Mouse (Mus musculus) CD4-positive, CD25-positive, alpha-beta regulatory T cell, adult 4 months (primary cell): ENCODE data around the gene H2al1c. TPM values are rescaled to one million over a fixed set of nuclear protein-coding genes. Genes with fewer than 3 reads are reported as not detected.
"Not testable (repeated sequence)": the region's sequence is repeated elsewhere in the genome, so short reads cannot be mapped to it uniquely, and the experiment has no call there.

Source experiments
- ATAC-seq: one replicate; pipeline ENCODE4 v1.8.0; 2017
- polyA plus RNA-seq, 2 experiments: library from polyadenylated mRNA; unstranded; fragments of 100-300 nt; shearing (Covaris generic); gene quantifications; one replicate each; pipeline ENCODE4 v1.2.1; 2017

H2al1c gene
- polyA plus RNA-seq: not detected

DNA sequence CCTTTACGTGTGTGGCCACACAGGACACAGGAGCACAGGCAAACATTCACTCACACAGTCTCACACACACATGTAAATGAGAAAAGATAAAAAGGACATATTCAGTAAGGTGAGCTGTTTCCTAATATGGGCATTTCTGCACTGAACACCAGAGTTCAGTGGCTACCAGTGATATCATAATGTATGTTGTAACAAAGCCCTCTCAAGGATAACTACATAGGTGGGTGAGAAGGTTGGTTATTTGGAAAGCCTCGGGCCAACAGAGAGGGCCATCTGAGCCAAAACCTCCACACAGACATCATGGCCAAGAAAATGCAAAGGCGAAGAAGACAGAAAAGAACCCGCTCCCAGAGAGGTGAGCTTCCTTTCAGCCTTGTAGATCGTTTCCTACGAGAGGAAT, at the start of gene H2al1c:
H2al1c (plus strand) TSS at position 301 of the 400 bp plus-strand sequence.
- ATAC-seq: not testable (repeated sequence)

DNA sequence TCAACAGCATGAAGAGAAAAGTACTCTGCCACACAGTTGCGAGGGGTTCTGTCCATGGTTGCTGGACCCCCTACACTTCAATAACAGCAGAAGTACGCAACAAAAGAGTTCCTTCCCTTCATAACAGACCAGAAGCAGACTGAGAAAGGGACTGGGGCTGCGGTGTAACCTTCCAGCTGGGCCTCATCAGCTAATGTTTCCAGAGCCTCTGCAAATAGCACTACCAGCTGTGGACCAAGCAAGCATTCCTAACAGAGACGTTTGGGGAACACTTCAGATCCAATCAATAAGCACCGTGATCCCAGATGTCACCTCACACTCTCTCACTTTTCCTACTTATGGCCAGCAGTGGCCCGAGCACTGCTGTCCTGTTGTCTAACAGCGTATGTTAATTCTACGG, 40.5 kb upstream of the H2al1c start:
- ATAC-seq: no peak

DNA sequence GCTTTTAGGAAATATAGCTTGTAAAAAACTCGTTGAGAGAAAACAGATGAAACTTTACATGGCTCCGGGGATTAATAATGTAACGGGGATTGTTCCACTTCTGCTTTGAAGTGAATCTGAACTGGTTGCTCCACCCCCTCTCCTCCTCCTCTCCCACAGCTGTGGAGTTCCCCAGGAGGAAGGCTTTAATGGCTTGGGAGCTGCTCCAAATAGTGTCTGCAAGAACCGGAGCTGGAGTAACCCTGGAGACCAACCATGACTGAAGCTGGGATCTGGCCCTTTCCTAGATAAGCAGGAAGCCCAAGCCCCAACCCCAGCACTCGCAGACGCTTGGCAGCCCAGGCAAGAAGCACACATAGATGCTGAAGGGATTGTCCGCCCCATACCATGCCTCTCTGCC, 37.7 kb upstream of the H2al1c start:
- ATAC-seq: no peak

DNA sequence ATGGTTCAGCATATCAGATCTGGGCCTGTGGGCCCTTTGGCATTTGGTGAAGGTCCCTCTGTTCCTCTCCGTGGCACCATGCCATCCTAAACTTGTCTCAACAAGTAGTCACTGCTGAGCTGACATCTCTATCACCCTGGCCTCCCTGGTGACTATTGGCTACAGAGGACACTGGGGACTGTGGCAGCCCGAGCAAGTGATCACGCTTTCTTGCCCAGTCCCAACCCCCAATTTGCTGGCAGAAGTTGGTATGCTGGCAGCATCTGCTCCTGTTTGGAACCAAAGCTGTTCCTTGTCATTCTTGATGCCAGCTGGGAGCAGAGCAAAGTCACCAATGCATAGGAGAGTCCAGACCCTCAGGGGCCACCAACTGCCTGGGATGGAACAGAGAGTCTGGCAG, 36.4 kb upstream of the H2al1c start:
- ATAC-seq: no peak

DNA sequence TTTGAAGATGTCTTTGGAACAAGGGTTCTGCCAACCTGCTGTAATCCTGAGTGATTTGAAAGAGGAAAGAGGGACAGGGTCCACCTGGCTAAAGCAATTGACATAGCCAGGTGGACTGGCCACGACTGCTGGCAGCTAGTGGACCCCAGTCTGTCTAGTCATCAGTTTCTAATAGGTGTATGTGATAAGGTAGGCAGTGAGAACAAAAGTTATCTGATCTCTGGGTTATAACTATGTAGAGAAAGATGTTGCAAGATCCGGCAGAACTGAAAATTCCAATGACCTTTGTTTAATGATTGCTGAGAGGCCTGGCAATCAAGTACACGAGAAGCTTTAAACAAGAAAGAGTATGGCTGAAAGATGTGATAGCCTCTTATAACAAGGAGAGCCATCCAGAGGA, 32.3 kb upstream of the H2al1c start:
- ATAC-seq: no peak

DNA sequence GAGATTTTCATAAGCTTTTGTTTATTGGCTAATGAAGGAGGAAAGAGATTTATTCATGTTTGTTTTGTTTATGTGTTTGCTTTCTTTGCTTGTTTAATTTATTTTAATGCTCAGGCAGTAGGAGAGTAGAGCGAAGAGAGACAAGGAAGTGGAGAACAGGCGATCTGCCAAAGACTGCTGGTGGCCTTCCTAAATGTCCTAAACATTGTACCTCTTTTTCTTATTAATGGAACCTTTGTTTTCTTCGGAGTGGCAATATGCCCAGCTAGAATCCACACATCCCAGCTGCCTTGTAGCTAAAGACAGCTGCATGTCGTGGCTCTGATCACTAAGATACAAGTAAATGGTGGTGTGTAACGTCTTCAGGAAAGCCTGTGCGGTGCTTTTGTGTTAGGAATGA, 28.4 kb upstream of the H2al1c start:
- no peak for ATAC-seq

DNA sequence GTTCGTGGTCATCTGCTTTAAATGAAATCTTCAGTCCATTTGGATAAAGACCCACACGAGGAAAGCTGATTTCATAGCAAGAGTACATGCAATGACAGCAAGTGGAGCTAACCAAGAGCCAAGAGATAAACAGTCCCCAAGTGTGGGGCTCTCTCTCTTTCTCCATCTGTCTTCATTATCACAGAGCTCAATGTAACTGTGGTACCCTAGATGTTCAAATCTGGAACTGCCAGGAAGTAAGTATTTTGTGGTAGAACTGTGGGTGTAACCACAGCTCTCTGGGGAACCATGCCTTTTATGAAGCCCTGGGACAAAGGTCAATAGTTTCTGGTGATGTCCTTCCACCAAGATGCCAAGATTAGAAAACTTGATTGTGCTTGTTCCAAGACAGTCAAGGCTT, 24.7 kb upstream of the H2al1c start:
- no peak for ATAC-seq

DNA sequence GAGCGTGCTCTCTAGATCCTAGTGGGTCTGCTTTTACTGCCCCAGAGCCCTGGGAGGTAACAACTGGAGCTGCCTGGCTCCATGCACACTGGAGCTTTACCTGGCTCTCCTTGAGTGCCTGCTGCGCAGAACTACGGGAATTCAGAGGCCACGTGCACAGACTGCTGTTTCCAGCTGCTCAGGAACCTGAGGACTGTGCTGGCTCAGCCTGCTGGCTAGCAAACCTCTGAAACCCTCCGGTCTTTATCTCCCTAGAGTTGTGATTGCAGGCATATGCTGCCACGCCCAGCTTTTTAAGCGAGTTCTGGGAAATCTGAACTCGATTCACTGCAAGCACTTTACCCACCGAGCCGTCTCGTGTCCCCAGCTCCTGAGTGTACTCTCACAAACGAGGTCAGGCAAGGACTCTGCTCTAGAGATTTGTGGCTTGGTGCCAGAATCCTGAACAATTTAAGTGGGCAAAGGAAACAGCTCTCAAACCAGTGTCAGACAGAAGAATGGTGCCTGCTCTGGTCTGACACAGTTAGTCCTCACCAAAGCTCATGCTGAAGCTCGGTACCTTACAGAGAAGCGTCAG, 17.1 kb upstream of the H2al1c start:
- ATAC-seq: no peak

DNA sequence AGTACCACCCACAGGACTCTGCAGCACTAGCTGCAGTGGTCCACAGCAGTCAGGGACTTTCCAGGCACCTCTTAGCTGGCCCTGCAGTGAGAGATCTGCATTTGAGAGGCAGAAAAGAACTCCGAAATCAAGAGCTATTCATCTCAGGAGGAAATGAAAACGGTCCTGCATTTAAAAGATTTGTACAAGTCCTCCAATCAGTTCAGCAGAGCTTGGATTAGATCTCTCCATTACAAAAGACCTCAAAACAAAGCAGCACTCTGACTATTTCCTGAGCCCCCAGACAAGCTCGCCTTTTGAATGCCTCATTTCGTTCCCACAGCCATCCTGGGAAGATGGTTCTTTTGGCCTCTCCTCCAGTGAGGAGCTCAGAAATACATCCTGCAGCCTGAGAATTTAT, 16.2 kb upstream of the H2al1c start:
- ATAC-seq: no peak

DNA sequence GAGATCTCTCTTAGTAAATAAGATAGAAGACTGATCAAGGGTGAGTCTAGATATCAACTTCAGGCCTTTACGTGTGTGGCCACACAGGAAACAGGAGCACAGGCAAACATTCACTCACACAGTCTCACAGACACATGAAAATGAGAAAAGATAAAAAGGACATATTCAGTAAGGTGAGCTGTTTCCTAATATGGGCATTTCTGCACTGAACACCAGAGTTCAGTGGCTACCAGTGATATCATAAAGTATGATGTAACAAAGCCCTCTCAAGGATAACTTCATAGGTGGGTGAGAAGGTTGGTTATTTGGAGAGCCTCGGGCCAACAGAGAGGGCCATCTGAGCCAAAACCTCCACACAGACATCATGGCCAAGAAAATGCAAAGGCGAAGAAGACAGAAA, 6.5 kb upstream of the H2al1c start, which contains the start of gene H2al1a:
H2al1a (plus strand) TSS at position 301 of the 400 bp plus-strand sequence.
- ATAC-seq: not testable (repeated sequence)

DNA sequence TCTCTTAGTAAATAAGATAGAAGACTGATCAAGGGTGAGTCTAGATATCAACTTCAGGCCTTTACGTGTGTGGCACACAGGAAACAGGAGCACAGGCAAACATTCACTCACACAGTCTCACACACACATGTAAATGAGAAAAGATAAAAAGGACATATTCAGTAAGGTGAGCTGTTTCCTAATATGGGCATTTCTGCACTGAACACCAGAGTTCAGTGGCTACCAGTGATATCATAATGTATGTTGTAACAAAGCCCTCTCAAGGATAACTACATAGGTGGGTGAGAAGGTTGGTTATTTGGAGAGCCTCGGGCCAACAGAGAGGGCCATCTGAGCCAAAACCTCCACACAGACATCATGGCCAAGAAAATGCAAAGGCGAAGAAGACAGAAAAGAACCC, 3.3 kb upstream of the H2al1c start, which contains the start of gene H2al1b:
H2al1b (plus strand) TSS at position 301 of the 400 bp plus-strand sequence.
- ATAC-seq: not testable (repeated sequence)

DNA sequence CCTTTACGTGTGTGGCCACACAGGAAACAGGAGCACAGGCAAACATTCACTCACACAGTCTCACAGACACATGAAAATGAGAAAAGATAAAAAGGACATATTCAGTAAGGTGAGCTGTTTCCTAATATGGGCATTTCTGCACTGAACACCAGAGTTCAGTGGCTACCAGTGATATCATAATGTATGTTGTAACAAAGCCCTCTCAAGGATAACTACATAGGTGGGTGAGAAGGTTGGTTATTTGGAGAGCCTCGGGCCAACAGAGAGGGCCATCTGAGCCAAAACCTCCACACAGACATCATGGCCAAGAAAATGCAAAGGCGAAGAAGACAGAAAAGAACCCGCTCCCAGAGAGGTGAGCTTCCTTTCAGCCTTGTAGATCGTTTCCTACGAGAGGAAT, 3.1 kb downstream of the H2al1c start, which contains the start of gene H2al1d:
H2al1d (plus strand) TSS at position 301 of the 400 bp plus-strand sequence.
- not testable (repeated sequence) for ATAC-seq

DNA sequence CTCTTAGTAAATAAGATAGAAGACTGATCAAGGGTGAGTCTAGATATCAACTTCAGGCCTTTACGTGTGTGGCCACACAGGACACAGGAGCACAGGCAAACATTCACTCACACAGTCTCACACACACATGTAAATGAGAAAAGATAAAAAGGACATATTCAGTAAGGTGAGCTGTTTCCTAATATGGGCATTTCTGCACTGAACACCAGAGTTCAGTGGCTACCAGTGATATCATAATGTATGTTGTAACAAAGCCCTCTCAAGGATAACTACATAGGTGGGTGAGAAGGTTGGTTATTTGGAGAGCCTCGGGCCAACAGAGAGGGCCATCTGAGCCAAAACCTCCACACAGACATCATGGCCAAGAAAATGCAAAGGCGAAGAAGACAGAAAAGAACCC, 6.2 kb downstream of the H2al1c start, which contains the start of gene H2al1e:
H2al1e (plus strand) TSS at position 301 of the 400 bp plus-strand sequence.
- not testable (repeated sequence) for ATAC-seq

DNA sequence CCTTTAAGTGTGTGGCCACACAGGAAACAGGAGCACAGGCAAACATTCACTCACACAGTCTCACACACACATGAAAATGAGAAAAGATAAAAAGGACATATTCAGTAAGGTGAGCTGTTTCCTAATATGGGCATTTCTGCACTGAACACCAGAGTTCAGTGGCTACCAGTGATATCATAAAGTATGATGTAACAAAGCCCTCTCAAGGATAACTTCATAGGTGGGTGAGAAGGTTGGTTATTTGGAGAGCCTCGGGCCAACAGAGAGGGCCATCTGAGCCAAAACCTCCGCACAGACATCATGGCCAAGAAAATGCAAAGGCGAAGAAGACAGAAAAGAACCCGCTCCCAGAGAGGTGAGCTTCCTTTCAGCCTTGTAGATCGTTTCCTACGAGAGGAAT, 9.4 kb downstream of the H2al1c start, which contains the start of gene H2al1f:
H2al1f (plus strand) TSS at position 301 of the 400 bp plus-strand sequence.
- ATAC-seq: not testable (repeated sequence)

DNA sequence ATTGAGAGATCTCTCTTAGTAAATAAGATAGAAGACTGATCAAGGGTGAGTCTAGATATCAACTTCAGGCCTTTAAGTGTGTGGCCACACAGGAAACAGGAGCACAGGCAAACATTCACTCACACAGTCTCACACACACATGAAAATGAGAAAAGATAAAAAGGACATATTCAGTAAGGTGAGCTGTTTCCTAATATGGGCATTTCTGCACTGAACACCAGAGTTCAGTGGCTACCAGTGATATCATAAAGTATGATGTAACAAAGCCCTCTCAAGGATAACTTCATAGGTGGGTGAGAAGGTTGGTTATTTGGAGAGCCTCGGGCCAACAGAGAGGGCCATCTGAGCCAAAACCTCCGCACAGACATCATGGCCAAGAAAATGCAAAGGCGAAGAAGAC, 12.5 kb downstream of the H2al1c start, which contains the start of gene H2al1g:
H2al1g (plus strand) TSS at position 301 of the 400 bp plus-strand sequence.
- not testable (repeated sequence) for ATAC-seq

DNA sequence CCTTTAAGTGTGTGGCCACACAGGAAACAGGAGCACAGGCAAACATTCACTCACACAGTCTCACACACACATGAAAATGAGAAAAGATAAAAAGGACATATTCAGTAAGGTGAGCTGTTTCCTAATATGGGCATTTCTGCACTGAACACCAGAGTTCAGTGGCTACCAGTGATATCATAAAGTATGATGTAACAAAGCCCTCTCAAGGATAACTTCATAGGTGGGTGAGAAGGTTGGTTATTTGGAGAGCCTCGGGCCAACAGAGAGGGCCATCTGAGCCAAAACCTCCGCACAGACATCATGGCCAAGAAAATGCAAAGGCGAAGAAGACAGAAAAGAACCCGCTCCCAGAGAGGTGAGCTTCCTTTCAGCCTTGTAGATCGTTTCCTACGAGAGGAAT, 15.7 kb downstream of the H2al1c start, which contains the start of gene H2al1h:
H2al1h (plus strand) TSS at position 301 of the 400 bp plus-strand sequence.
- not testable (repeated sequence) for ATAC-seq

DNA sequence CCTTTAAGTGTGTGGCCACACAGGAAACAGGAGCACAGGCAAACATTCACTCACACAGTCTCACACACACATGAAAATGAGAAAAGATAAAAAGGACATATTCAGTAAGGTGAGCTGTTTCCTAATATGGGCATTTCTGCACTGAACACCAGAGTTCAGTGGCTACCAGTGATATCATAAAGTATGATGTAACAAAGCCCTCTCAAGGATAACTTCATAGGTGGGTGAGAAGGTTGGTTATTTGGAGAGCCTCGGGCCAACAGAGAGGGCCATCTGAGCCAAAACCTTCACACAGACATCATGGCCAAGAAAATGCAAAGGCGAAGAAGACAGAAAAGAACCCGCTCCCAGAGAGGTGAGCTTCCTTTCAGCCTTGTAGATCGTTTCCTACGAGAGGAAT, 18.9 kb downstream of the H2al1c start, which contains the start of gene H2al1i:
H2al1i (plus strand) TSS at position 301 of the 400 bp plus-strand sequence.
- not testable (repeated sequence) for ATAC-seq

DNA sequence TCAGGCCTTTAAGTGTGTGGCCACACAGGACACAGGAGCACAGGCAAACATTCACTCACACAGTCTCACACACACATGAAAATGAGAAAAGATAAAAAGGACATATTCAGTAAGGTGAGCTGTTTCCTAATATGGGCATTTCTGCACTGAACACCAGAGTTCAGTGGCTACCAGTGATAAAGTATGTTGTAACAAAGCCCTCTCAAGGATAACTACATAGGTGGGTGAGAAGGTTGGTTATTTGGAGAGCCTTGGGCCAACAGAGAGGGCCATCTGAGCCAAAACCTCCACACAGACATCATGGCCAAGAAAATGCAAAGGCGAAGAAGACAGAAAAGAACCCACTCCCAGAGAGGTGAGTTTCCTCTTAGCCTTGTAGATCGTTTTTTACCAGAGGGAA, 22.1 kb downstream of the H2al1c start, which contains the start of gene H2al1j:
H2al1j (plus strand) TSS at position 301 of the 400 bp plus-strand sequence.
- not testable (repeated sequence) for ATAC-seq

DNA sequence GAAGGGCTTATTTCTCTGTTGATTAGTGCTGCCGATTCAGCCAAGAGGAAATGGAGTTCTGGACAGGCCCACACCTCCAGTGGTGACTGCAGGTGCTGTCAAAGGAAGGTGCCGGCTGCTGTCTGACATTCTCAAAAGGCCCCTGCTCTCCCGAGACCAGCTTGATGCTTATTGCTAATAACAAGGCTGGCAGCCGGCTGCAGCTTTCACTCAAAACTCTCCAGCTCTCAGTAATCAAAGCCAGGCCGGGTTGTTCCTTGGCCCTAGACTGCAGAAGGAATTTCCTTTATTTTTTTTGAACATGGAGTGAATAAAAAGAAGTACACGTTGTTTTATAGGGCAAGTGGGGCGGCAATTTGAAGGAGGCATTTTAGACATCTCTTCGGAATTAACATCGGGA, 40.3 kb downstream of the H2al1c start:
- no peak for ATAC-seq

DNA sequence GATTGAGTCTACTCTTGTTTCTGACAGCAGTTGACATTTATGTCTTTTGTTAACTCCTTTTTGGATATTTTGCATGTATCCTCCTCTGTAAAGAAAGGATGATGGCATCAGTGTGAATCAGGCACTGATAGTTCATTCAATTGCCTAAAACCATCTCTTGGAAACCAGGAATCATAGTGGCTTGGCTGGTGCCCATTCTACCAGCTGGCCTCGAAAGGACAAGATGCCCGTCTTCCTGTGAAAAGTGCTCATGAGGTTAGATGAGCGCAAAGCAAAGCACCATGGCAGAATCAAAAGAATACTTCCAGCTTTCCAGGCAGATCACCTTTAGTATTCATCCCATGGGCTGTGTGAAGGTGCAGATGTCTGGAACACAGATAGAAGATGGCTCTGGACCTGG, 41.3 kb downstream of the H2al1c start:
- ATAC-seq: no peak
